Mouse (Mus musculus) heart, embryonic 16.5 days (tissue): ENCODE measurements around the gene Cdc25a. TPM values are rescaled to one million over a fixed set of nuclear protein-coding genes. Genes with fewer than 3 reads are reported as not detected.

Source experiments
- ATAC-seq: fragments of 200-750 bp; cut with Nextera tagmentation; replicated peaks from 2 replicates; pipeline ENCODE4 v1.8.0; 2017; ENCODE audit warnings: moderate number of reproducible peaks; ENCODE audit not compliant: insufficient read depth, low FRiP score; ENCODE audit errors: extremely low read depth
- H3K27ac ChIP-seq: fragments of 300-500 bp; sonication (generic); 2 replicates; pipeline ENCODE4 v1.5.1; 2014; ENCODE audit warnings: mild to moderate bottlenecking, low read length, control low read depth, moderate library complexity
- H3K27me3 ChIP-seq: fragments of 300-500 bp; sonication (generic); 2 replicates; pipeline ENCODE4 v1.6.1; 2014; ENCODE audit warnings: low read length, mixed read lengths; ENCODE audit not compliant: control insufficient read depth, insufficient read depth
- H3K36me3 ChIP-seq: fragments of 300-500 bp; sonication (generic); 2 replicates; pipeline ENCODE4 v1.6.1; 2014; ENCODE audit not compliant: control insufficient read depth, insufficient read depth
- H3K4me1 ChIP-seq: fragments of 300-500 bp; sonication (generic); 2 replicates; pipeline ENCODE4 v1.6.1; 2014; ENCODE audit warnings: low read length, mixed read lengths; ENCODE audit not compliant: control insufficient read depth, insufficient read depth
- H3K4me2 ChIP-seq: fragments of 300-500 bp; sonication (generic); 2 replicates; pipeline ENCODE4 v1.6.1; 2014; ENCODE audit warnings: low read depth, mild to moderate bottlenecking, control low read depth, low read length
- H3K4me3 ChIP-seq: fragments of 300-500 bp; sonication (generic); 2 replicates; pipeline ENCODE4 v1.5.1; 2014; ENCODE audit warnings: mild to moderate bottlenecking, control low read depth, low read length
- H3K9ac ChIP-seq: fragments of 300-500 bp; sonication (generic); 2 replicates; pipeline ENCODE4 v1.6.1; 2014; ENCODE audit warnings: low read length, control low read depth
- H3K9me3 ChIP-seq: fragments of 300-500 bp; sonication (generic); replicated peaks from 2 replicates; pipeline ENCODE4 v1.6.1; 2016; ENCODE audit warnings: low read length; ENCODE audit not compliant: control insufficient read depth
- WGBS: fragments of 180-500 bp; shearing (Covaris S2); extraction: QIAGEN DNeasy Blood & Tissue Kit; methylation state at CpG from one replicate; pipeline ENCODE4 v1.1.7; 2014; 5-methylcytosine and 5-hydroxymethylcytosine counted together
- polyA plus RNA-seq: library from polyadenylated mRNA; unstranded; fragments of >200 nt; fragmentation: Nextera tagmentation; extraction: Ambion mirVana; gene quantifications from 2 replicates; pipeline ENCODE4 v1.2.1, GENCODE M21; 2015

The Cdc25a gene
- polyA plus RNA-seq, 1 experiment from 2014 or later: 14.3 TPM

DNA sequence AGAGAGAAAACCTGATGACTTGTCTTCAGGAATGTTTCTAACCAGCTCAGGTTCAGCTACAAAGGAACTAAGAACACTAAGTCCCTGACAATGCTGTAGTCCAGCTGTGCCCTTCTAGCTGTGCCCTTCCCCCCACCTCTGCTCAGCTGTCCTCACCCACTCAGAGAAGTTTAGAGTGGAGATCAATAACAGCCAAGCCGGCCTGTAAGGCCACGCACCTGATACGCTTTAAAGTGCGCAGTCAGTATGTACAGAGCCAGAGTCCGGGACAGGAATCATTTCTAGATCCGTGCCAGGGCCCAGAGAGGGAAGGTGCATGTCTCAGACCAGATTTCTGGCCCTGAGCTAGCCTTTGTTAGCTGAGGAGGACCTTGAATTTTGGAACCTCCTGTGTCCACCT, 19.4 kb upstream of the Cdc25a start:
- no peak for ATAC-seq
- no peaks in the 10 kb centered on the region for H3K4me1 ChIP-seq
- no peaks in the 10 kb centered on the region for H3K36me3 ChIP-seq
- no peak overlapping the region for H3K4me3 ChIP-seq
- H3K27me3 ChIP-seq: no peaks in the 10 kb centered on the region
- WGBS: 68% methylated on average over 6 of the region's 6 CpGs
- no peak overlapping the region for H3K4me2 ChIP-seq
- H3K9ac ChIP-seq: no peak overlapping the region
- no peak overlapping the region for H3K27ac ChIP-seq
- H3K9me3 ChIP-seq: no peaks in the 10 kb centered on the region

DNA sequence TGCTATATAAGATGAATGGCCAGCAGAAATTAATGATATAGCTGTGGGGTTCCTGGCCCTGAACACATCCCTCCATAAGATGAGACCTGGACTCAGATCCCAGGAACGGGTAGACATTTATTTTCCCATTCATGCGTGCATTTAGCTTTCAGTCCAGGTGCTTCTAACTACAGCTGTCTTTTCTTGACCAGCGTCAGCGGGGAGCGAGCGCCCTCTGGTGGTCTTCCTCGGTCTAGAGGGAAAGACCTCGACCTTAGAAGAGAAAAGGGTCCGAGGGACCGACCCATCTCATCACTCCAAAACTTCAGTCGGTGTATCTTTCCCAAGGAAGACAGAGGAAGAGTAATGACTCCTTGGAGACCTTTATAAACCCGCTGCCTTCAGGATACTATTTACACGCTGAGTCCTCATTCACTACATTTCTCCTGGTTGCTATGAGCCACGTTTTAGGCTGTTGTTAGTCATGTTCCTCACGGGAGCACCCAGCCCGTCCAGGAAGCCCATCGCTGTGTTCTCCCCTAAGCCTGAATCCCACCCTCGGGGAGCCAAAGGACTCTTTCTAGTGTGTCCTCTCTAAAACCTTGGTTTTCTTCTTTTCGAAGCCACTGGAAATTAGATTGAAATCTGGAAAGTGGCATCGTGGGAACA, 12.9 kb upstream of the Cdc25a start:
- WGBS: 11% methylated on average over 20 of the region's 20 CpGs
- H3K27ac ChIP-seq: no peak overlapping the region
- no peaks in the 10 kb centered on the region for H3K27me3 ChIP-seq
- H3K4me3 ChIP-seq: peak overlapping the region; percentile 36
- H3K9ac ChIP-seq: 0 out of 2 replicates have a peak overlapping the region, but pooled peaks have one; percentile 34
- peak overlapping the region; percentile 65 for H3K4me2 ChIP-seq
- ATAC-seq: peak; percentile 55; the same call in 1 of the 2 replicates
- H3K4me1 ChIP-seq: peaks cover 6% of the 10 kb centered on the region; the same call in 1 of the 2 replicates
- no peaks in the 10 kb centered on the region for H3K9me3 ChIP-seq
- H3K36me3 ChIP-seq: no peaks in the 10 kb centered on the region

DNA sequence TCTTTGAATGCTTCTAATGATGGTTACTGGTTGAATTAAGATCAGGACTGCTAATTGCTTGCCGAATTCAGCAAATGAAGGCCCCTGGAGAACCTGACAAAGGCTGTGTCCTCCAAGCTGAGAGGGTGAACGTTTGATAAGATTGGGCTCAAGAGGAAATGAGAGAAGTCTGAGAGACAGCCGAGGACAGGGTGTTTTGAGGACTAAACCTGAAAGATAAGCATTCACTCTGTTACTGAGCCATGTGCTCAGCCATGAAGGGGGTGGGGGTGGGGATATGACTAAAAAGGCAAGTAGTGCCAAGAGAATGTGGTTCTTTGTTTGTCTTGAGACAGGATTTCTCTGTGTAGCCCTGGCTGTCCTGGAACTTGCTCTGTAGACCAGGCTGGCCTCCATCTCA, 12.3 kb upstream of the Cdc25a start:
- Histone ChIP-seq H3K36me3 (no peaks in the 10 kb centered on the region), H3K9ac (no peak overlapping the region), H3K9me3 (no peaks in the 10 kb centered on the region), H3K4me3 (no peak overlapping the region; the same call in 1 of the 2 replicates), H3K27ac (no peak overlapping the region), H3K27me3 (no peaks in the 10 kb centered on the region), H3K4me2 (peak overlapping the region; percentile 65), H3K4me1 (peaks cover 6% of the 10 kb centered on the region; the same call in 1 of the 2 replicates)
- WGBS: 19% methylated on average over 3 of the region's 3 CpGs
- no peak for ATAC-seq

DNA sequence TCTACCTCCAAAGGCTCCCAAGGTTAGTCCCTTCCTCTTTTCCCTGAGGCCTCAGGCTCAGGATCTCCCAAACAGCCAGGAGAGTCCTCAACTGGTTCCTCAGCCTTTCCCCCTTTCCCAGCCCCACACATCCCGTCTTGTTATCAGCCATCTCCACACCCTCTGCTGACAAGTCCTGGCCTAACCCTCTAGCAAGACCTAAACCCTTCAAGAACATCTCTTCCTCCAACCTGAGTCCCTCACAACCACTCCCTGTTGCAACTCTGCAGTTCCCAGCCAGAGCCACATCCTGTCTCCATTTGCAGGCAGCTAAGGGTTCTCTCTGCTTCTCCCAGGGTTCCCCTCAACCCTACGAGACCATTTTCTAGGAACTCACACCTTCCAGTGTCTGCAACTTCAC, 9.2 kb upstream of the Cdc25a start:
- H3K4me3 ChIP-seq: no peak overlapping the region
- 36% methylated on average over 2 of the region's 2 CpGs for WGBS
- H3K27me3 ChIP-seq: no peaks in the 10 kb centered on the region
- no peak overlapping the region for H3K27ac ChIP-seq
- no peak overlapping the region for H3K9ac ChIP-seq
- peaks cover 6% of the 10 kb centered on the region; the same call in 1 of the 2 replicates for H3K4me1 ChIP-seq
- H3K4me2 ChIP-seq: no peak overlapping the region
- H3K36me3 ChIP-seq: no peaks in the 10 kb centered on the region
- ATAC-seq: no peak
- H3K9me3 ChIP-seq: no peaks in the 10 kb centered on the region

DNA sequence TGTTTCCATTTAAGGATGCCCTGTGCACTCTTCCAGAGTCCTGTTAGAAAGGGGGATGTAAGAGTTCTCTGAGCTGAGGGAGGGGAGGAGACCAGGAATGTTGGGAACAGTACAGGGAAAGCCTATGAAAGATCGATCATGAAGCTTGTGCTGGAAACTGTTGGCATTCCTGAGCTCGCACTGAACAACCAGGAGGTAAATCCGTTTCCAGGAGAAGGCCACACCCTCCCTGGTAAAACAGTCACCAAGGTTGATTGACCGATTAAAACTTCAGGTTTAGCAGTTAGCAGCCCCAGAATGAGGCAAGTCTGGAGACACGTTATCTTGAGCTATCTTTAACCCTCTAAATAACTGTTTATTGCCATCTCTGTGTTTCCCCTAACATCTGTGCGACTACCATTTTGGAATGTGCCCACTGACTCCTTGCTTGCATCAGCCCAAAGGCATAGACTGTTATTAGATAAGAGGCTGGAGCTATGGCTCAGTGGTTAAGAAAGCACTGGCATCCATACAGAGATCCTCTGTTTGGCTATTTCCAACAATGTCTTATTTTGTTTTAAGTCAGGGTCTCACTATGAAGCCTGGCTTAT, 4.3 kb upstream of the Cdc25a start:
- Histone ChIP-seq H3K9me3 (no peaks in the 10 kb centered on the region), H3K36me3 (no peaks in the 10 kb centered on the region), H3K4me3 (no peak overlapping the region), H3K27ac (no peak overlapping the region), H3K9ac (no peak overlapping the region), H3K4me2 (no peak overlapping the region), H3K4me1 (no peaks in the 10 kb centered on the region), H3K27me3 (no peaks in the 10 kb centered on the region)
- ATAC-seq: no peak
- WGBS: 33% methylated on average over 6 of the region's 6 CpGs

DNA sequence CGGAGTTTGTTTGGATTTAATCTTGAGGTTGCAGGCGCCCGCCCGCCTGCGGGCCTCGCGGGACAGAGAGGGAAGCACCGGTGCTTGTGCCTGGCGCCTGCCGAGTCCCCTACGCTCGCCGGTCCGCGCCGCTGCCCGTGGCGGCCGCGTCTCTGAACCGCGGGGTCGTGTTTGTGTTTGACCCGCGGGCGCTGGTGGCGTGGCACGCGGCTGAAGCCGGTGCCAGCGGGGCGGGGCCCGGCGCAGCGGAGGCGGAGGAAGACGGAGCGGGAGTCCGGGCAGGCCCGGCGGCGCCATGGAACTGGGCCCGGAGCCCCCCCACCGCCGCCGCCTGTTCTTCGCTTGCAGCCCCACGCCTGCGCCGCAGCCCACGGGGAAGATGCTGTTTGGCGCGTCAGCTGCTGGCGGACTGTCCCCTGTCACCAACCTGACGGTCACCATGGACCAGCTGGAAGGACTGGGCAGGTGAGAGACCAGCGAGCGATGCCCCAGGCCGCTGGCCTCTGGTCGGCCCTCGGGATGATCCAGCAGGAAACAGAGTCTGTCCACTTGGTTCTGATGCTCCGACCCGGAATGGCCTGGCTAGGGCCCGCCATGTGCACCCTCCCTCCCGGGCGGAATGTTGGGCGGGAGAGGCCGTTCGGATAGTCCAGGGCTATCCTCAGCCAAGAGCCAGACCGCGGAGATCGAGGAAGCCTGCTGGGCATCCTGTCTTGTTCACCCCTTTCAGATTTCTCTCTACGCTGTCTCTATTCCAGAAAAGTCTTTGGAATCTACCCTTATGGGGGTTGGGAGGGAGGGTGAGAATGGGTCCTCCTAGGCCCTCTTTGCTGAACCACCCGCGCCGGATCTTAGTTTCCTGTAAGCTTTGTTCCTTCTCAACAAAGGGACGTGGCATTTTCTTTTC, 569 bp downstream of the Cdc25a start:
- no peaks in the 10 kb centered on the region for H3K9me3 ChIP-seq
- peak overlapping the region; percentile 84 for H3K4me2 ChIP-seq
- H3K9ac ChIP-seq: peak overlapping the region; percentile 98
- H3K4me3 ChIP-seq: peak overlapping the region; percentile 97
- H3K27me3 ChIP-seq: no peaks in the 10 kb centered on the region
- peaks cover 13% of the 10 kb centered on the region for H3K4me1 ChIP-seq
- WGBS: under 1% methylated on average over 75 of the region's 76 CpGs
- peak overlapping the region; percentile 93 for H3K27ac ChIP-seq
- H3K36me3 ChIP-seq: peaks cover 26% of the 10 kb centered on the region
- ATAC-seq: peak; percentile 81

DNA sequence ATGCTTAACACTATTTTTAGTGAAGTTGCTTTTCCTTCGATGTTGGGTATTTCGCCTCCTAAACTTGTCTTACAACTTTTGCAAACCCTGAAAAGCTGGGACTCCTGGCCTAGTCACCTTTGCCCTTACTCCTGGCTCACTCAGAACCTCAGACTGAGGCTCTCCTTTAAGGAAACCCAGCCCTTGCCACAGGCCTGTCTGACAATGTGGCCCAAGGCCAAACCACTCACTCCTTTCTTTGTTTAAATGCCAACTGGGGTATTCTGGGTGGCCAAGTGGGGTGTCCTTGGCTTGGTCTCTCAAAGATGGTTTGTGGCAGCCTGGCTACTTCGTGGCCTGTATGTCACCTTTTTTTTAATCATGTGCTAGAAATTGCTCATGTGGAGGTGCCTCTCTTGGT, 1.4 kb downstream of the Cdc25a start:
- Histone ChIP-seq H3K9ac (peak overlapping the region; percentile 98), H3K4me1 (peaks cover 13% of the 10 kb centered on the region), H3K36me3 (peaks cover 33% of the 10 kb centered on the region), H3K27me3 (no peaks in the 10 kb centered on the region), H3K9me3 (no peaks in the 10 kb centered on the region), H3K27ac (peak overlapping the region; percentile 93), H3K4me2 (peak overlapping the region; percentile 84), H3K4me3 (peak overlapping the region; percentile 97)
- WGBS: 3% methylated on average over 3 of the region's 3 CpGs
- ATAC-seq: no peak

DNA sequence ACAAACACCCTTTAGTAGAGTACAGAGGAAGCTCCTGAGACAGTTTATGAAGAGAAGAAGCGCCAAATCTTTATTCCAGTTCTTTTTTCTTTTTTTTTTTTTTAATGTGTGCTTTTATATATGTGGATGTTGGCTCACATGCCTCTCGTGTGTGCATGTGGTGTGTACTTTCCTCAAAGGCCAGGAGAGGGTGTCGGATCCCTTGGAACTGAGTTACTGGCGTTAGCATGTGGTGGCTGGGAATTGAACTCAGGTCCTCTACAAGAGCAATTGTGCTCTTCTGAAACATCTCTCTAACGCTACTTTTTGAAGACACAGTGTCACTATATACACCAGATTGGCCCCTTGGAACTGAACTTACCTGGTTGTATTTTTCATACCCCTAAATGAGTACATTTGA, 2.3 kb downstream of the Cdc25a start:
- H3K9me3 ChIP-seq: no peaks in the 10 kb centered on the region
- ATAC-seq: no peak
- peak overlapping the region; percentile 97; the same call in 1 of the 2 replicates for H3K4me3 ChIP-seq
- peak overlapping the region; percentile 84 for H3K4me2 ChIP-seq
- H3K9ac ChIP-seq: peak overlapping the region; percentile 98; the same call in 1 of the 2 replicates
- H3K27me3 ChIP-seq: no peaks in the 10 kb centered on the region
- WGBS: 88% methylated on average over 5 of the region's 5 CpGs
- H3K27ac ChIP-seq: no peak overlapping the region
- H3K4me1 ChIP-seq: peaks cover 13% of the 10 kb centered on the region
- H3K36me3 ChIP-seq: peaks cover 37% of the 10 kb centered on the region
